Mouse (Mus musculus) skeletal muscle tissue, adult 2 months (tissue): ENCODE results near the gene Kirrel.

ENCODE experiments used
- DNase-seq: peaks from one replicate; pipeline ENCODE4 v3.0.0-alpha.2; 2012; ENCODE audit warnings: low read depth, low spot score

Gene Kirrel

DNA sequence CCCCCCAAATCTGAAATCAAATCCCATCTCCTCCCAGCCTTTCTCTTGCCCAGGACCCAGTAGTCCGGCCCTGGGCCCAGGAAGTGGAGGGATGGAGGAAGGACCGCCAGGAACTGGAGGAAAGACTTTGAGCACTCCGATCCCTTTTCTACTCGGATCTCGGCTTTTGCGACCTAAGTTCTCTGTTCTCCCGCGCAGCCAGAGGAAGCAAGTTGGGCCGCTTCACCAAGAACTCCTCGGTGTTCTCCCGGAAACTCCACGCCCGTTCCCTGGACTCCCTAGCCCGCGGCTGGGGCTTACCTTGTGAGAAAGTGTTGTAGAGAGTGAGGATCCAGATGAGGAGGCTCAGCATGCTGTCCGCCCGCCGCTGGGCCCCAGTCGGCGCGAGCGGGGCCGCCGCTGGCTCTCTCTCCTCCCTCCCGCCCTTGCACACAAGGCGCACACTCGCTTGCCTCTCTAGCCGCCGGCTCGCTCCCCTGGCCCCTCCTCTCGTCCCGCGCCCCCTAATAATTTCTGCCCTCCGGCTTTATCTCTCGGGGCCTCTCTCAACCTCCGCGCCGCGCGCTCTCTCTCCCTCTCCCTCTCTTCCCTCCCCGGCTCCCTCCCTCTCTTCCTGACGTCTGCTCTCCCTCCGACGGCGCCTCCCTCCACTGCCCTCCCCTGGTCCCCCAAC is at the start of gene Kirrel:
Gene Kirrel, minus strand, starts transcription at position 652 of the 673 bp plus-strand sequence.
- peak; percentile 71 for DNase-seq

DNA sequence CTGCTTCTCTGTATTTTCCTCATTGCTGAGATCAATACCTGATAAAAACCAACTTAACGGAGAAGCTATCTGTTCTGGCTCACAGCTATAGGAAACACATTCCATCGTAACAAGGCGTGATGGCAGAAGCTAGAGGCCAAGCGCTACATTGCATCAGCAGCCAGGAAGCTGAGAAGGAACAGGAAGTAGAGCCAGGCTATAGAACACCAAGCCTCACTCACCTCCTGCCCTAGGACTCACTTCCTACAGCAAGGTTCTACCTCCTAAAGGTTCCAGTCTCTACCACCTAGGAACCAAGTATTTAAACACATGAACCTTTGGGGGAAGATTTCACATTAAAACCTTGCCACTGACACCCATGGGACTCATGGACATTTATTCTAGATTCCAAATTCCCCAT is 49.1 kb upstream of the Kirrel start:
- no peak for DNase-seq

GRCm38 (mm10) chr3:87222346-87222745 is 47.8 kb upstream of the Kirrel start:
- DNase-seq, result no peak

DNA sequence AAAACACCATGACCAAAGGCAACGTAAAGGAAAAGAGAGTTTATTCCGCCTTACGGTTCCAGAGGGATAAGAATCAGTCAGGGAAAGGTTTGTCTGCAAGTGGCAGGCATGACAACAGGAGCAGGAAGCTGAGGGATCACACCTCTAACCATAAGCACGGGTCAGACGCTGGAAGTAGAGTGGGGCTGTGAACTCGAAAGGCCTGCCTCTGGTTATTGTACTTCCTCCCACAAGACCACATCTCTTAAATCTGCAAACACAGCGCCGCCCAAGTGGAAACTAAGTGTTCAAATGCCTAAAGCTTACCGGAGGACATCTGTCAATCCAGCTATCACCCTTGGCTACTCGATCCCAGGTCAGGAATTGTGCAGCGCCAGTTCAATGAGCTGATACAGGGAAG is 40.6 kb upstream of the Kirrel start:
- DNase-seq, result no peak

GRCm38 (mm10) chr3:87214221-87214864 is 39.8 kb upstream of the Kirrel start:
- DNase-seq, result peak; percentile 5

DNA sequence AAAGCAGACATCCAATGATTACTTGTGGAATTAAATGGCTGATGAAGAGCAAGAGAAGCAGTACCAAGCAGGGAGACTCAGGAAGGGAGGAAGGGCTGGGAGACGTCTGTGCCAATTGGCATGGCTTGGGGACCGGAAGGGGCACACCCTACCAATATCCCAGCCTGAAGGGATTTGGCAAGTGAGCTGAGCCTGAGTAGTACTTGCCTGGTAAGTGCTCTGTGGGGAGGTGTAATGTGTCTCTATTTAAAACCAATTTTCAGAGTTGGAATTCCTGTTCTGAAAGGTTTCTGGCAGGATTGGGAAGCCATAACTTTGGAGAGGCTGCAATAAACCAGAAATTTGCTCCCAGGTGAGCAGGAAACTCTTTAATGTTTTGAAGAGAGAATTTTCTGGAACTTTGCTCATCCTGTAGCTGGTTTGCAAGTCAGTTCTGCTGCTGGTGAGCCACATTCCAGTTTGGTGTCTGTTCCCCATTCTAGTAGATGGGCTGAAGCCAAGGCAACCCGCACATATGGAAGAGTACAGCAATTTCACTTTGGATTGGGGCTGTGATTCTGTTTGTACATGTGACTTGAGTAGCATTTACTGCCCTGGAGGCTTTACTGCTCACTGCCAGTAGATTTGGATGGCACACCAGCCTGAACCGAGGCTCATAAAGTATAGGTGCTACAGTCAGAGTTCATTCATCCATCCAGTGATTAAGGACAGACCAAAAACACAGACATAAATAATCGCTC is 32.0 kb upstream of the Kirrel start:
- DNase-seq, result peak; percentile 11

DNA sequence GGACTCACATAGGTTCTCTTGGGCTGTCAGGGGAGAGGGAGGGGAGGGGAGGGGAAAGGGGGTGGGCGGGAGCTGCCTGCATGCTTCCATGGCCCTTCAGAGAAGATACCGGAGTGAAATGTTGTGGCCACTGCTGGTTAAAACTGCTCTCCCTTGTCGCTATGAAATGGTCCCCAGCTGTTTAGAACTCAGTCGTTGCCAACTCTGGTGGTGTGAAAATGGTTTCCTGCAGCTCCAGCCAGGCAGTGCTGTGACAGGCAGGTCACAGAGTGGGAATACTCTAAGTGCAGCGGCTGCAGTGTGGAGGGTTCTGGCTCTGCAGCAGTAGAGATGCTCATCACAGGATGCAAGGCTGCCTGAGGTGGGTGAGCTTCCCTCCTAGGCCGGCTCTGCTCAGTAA is 22.1 kb upstream of the Kirrel start:
- no peak for DNase-seq

GRCm38 (mm10) chr3:87195041-87195440 is 20.5 kb upstream of the Kirrel start:
- no peak for DNase-seq

DNA sequence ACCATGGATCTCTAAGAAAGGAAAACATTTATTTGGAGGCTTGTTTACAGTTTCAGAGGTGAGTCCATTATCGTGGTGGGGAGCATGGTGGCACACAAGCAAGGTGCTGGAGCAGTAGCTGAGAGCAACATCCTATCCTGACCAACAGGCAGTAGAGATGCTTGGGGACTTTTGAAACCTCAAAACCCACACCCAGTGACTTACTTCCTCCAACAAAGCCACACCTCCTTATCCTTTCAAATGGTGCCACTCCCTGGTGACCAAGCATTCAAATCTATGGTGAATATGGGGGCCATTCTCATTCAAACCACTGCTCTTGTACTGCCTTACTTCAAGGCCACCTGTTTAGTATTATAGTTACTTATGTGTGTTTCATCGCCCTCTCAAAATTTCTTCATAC is 20.0 kb upstream of the Kirrel start:
- DNase-seq, result no peak

- no peak for DNase-seq
Observed at GRCm38 (mm10) chr3:87193756-87194155, 19.2 kb upstream of the Kirrel start.

DNA sequence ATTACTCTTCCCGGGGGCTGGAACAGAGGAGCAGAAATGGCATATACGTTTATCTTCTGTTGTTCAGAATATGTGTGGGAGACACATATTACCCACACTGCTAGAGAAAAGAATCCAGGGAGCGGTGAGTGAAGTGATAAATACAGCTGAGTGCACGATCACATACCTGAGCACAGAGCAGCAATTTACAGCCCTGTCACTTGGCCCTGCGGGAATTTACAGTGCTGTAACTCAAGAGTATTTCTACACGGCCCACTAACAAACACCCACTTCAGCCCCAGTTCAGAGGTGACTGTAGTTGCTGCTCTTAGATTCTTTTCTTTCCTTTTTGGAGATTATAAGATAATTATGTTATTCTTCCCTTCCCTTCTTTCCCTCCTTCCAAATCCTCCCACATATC is 18.8 kb upstream of the Kirrel start:
- no peak for DNase-seq

DNA sequence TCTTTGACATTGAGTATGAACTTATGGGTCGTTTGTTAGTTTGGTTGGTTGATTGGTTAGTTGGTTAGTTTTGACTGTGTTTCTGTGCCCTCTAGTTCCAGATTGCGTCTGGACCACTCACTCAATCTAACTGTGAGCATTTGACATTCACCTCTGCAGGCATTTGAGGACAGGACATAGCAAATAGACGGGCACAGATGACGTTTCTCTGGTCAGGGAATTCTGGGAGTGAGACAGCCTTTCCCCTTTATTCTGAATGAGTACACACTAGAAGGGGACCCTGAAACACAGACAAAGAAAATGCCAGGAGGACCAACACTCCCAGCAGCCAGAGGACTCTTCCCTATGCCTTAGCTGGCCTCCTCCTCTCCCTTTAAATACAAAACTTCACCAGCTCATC is 2.1 kb upstream of the Kirrel start:
- no peak for DNase-seq

- DNase-seq, result peak; percentile 68
Observed at GRCm38 (mm10) chr3:87175438-87175815, 880 bp upstream of the Kirrel start.

- DNase-seq, result no peak
Observed at GRCm38 (mm10) chr3:87174769-87175437, 356 bp upstream of the Kirrel start.

DNA sequence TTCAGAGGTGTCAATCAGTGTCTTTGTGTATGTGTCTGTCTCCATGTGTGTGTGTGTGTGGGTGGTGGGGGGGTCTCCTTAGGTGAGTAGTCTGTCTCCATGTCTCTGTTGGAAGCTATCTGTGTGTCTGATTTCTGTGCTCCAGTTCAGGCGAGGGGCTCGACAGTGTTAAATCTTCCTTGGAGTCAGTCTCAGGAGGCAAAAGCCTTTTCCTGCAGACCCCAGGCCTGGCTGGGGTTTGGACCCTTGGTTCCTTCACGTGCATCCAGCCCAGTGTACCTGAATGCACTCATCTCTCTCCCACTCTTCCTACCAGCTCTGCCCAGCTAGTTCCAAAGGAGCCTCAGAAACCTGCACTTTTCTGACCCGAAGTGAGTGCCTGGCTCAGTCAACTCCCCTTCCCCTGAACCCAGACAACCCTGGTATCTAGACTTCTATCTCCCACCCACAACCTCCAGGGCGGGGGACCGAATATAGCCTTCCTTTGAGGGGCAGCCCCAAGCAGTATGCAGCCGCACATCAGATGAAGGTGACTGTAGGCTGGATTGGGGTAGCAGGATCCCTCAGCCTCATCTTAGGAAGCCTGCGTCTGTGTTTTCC is 961 bp downstream of the Kirrel start:
- DNase-seq, result no peak

GRCm38 (mm10) chr3:87173103-87173444 is 1.5 kb downstream of the Kirrel start:
- no peak for DNase-seq

DNA sequence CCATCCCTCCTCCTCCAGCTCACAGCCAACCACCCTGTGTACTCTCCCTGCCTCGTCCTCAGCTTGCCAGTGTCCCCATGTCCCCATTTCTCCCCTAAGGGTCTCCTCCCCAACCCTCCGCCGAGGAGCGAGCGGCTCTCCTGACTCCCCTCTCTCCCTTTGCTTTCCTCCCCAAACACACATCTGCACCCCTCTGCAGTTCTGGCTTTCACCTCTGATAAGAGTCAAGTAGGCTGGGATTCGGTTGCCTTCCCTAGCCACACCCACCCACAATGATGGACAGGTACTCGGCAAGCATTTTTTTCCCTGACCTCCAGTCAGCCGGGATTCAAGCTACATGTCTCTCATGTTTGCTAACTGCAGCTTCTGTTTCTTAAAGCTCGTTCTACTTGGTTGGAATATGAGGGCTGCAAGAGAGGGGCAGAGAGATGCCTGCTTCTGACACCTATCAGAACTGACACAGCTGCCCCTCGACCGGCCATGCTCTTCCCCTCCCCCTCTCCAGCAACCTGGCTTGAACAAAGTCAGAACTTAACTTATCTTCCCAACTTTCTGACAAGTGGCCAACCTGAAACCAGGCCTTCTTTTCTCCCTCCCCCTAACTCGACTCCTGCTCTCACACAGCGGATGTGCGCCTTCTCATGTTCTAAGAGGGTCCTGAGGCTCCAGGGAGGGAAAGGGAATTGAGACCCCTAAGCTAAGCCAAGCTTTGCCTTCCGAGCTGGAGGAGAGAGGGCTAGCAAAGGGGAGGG is 2.0 kb downstream of the Kirrel start:
- DNase-seq, result no peak

DNA sequence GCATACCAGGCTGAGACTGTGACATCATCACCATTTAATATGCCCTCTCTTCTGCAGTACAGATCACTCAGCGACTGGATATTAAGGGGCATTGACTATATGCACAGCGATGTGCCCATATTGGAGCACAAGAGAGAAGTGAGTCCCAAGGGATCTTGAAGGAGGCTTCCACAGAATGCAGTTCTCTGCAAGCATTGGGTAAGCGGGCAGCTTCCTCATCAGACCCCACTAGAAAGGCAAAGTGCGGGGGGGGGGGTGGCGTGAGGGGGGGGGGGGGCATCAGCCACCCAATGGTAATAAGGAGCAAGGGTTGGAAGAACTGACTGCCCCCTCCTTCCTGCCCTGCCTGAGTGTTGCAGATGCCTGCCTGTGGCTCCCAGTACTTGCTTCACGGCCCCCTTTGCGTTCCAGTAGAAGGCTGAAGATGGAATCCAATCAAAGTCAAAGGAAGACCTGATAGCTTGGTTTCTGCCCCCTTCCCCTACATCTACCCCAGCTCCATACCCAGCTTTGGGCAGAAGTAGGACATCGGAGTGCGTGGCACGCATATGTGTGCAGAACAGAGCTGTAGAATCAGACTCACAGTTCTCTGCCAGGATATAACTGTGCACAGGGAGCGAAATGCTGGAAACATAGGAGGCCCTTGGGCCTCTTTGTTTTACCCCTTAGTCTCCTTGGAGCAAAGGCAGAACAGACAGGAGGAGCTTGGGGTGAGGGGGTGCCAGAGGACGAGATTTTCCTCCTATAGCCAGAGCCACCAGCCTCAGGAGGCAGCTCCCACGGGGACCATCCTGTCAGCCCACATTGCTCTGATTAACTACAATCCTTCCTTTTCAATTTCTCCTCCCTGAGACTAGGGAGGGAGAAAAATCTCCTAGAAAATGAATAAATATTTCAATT is 3.1 kb downstream of the Kirrel start:
- DNase-seq, result no peak

DNA sequence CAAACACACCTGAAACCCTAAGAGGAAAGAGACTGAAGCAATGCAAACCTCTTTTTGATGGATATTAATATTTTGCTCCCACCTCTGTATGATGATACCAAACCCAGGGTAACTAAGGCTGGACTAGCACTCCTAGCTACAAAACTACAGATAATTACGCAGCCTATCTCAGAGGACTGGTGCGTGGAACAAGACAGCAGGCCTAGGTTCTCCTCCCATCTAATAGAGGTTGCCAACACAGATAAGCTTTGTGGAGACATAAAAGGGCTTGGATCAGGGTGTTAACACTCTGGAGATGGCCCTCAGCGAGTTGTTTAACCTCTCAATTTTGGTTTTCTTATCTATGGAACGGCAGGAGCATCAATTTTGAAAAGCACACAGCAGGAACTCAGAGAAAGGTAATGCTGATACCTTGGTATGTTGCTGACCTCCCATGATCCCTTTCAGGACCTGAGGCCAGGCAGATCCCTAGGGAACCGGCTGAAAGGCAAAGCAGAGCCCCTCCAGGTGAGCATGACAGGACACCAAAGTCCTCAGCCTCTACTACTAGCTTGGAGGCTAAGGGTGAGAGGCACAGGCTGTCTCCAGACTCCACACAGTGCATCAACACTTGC is 5.0 kb downstream of the Kirrel start:
- no peak for DNase-seq

GRCm38 (mm10) chr3:87168756-87169155 is 5.8 kb downstream of the Kirrel start:
- DNase-seq, result no peak
